Mouse (Mus musculus): ENCODE data around the gene Mup12. TPM values are rescaled to one million over a fixed set of nuclear protein-coding genes. Genes with fewer than 3 reads are reported as not detected.

Gene Mup12
- not detected in 2 replicates for polyA plus RNA-seq (2015; fragmentation: Nextera tagmentation; extraction: Ambion mirVana)

GRCm38 (mm10) chr4:60741226-60741625, at the start of gene Mup12:
Mup12 (minus strand) TSS chr4:60741326.

Other genes starting within 250 kb of the Mup12 start
- gene Mup1, start 239.4 kb downstream of the Mup12 start, polyA plus RNA-seq (2015; fragmentation: Nextera tagmentation; extraction: Ambion mirVana) = not detected in 2 replicates
- not detected in 2 replicates for gene Mup10, start 159.1 kb downstream of the Mup12 start, polyA plus RNA-seq (2015; fragmentation: Nextera tagmentation; extraction: Ambion mirVana)
- gene Mup11, start 78.9 kb downstream of the Mup12 start, polyA plus RNA-seq (2015; fragmentation: Nextera tagmentation; extraction: Ambion mirVana) = not detected in 2 replicates
- gene Mup22, start 80.1 kb upstream of the Mup12 start, polyA plus RNA-seq (2015; fragmentation: Nextera tagmentation; extraction: Ambion mirVana) = not detected in 2 replicates

All from urinary bladder, postnatal 0 days (tissue).